Comparison of ENCODE assay signal across 8 mouse cellular contexts in genomic region chr16:22439499-22440177, GRCm38 (mm10). TPM values are rescaled to one million over a fixed set of nuclear protein-coding genes. Genes with fewer than 3 reads are reported as not detected.
DNase-seq lines count a peak whose midpoint lies in the region; ATAC-seq and TF ChIP-seq lines count a peak whose summit lies in the region.

Etv5 (minus strand) TSS chr16:22439719.

- peaks cover 70% of the 10 kb centered on the region for H3K4me1 ChIP-seq in forebrain, embryonic 10.5 days
- H3K4me1 ChIP-seq in heart, embryonic 15.5 days (replicated peaks): peaks cover 21% of the 10 kb centered on the region
- peaks cover 0 to 7% of the 10 kb centered on the region in 2 experiments; a peak in 2 of 4 replicates for H3K4me1 ChIP-seq in liver, embryonic 14.5 days (replicated peaks; ENCODE audit: control insufficient read depth in 2 of 2, insufficient read depth in 2 of 2, low read length in 1 of 2)
- H3K4me1 ChIP-seq in neural tube, embryonic 11.5 days (ENCODE audit: control insufficient read depth, insufficient read depth, low read length): peaks cover 8% of the 10 kb centered on the region
- H3K4me1 ChIP-seq in stomach, postnatal 0 days (replicated peaks; ENCODE audit: control insufficient read depth, insufficient read depth): peaks cover 2% of the 10 kb centered on the region; the same call in 1 of the 2 replicates

- peak; percentile 97 for ATAC-seq in heart, embryonic 15.5 days (replicated peaks; ENCODE audit: insufficient number of reproducible peaks, insufficient read depth, low FRiP score, low read depth)
- peak; percentile 99 for ATAC-seq in liver, embryonic 14.5 days (ENCODE audit: insufficient read depth)
- ATAC-seq in neural tube, embryonic 11.5 days (ENCODE audit: insufficient read depth, low FRiP score, low TSS enrichment): peak; percentile 99
- ATAC-seq in stomach, postnatal 0 days (ENCODE audit: low FRiP score, low TSS enrichment): peak; percentile 99

- peak within 1 kb of the TSS; percentile 99 for H3K4me2 ChIP-seq in heart, embryonic 15.5 days
- peak within 1 kb of the TSS; percentile 92 for H3K4me2 ChIP-seq in liver, embryonic 14.5 days (ENCODE audit: low read depth)
- peak within 1 kb of the TSS; percentile 99 for H3K4me2 ChIP-seq in neural tube, embryonic 11.5 days (ENCODE audit: low read depth)
- peak within 1 kb of the TSS; percentile 93 for H3K4me2 ChIP-seq in stomach, postnatal 0 days (replicated peaks; ENCODE audit: low read depth)

- under 1% methylated on average over 63 of the region's 63 CpGs for WGBS in forebrain, embryonic 10.5 days
- under 1% methylated on average over 63 of the region's 63 CpGs for whole genome bisulfite sequencing in heart, embryonic 15.5 days
- under 1% methylated on average over 63 of the region's 63 CpGs for WGBS in liver, embryonic 14.5 days (ENCODE audit: insufficient replicate concordance)
- WGBS in neural tube, embryonic 11.5 days: 0% methylated on average over 55 of the region's 63 CpGs
- under 1% methylated on average over 61 of the region's 63 CpGs for WGBS in stomach, postnatal 0 days

- H3K4me3 ChIP-seq in forebrain, embryonic 10.5 days: peak within 1 kb of the TSS; percentile 84
- peak within 1 kb of the TSS; percentile 97 for H3K4me3 ChIP-seq in heart, embryonic 15.5 days
- H3K4me3 ChIP-seq in liver, embryonic 14.5 days (ENCODE audit: insufficient read depth in 1 of 2, low read depth in 2 of 2, low read length in 2 of 2): peak within 1 kb of the TSS; percentile 69 to 77
- peak within 1 kb of the TSS; percentile 64 for H3K4me3 ChIP-seq in neural tube, embryonic 11.5 days (ENCODE audit: low read depth, low read length)
- peak within 1 kb of the TSS; percentile 78 for H3K4me3 ChIP-seq in stomach, postnatal 0 days (ENCODE audit: low read depth, low read length)

- TF ChIP-seq EP300 in liver, embryonic 14.5 days (IDR thresholded peaks at IDR 0.05; ENCODE audit: low read depth): no peak
- TF ChIP-seq EP300 in stomach, postnatal 0 days (optimal IDR thresholded peaks at IDR 0.05): no peak

- peak within 1 kb of the TSS; percentile 85 for H3K9ac ChIP-seq in heart, embryonic 15.5 days
- peak within 1 kb of the TSS; percentile 66 for H3K9ac ChIP-seq in liver, embryonic 14.5 days (replicated peaks)
- peak within 1 kb of the TSS; percentile 61 for H3K9ac ChIP-seq in neural tube, embryonic 11.5 days (ENCODE audit: low read length)
- peak within 1 kb of the TSS; percentile 79 for H3K9ac ChIP-seq in stomach, postnatal 0 days (ENCODE audit: low read length)

- DNase-seq in CD8-positive naive resting alpha-beta T cell, adult 2 months (ENCODE audit: low read depth in 2 of 2, low spot score in 2 of 2): peak; percentile 95 to 96
- DNase-seq in c-Kit-positive CD71-negative TER-119-negative erythroid progenitor cells, embryonic 14.5 days (ENCODE audit: low read depth): peak; percentile 95
- peak; percentile 98 for DNase-seq in forebrain, embryonic 10.5 days (ENCODE audit: extremely low spot score, low spot score)
- peak; percentile 98 to 100 for DNase-seq in kidney, postnatal 25 days
- DNase-seq in liver, embryonic 14.5 days (ENCODE audit: low read depth in 3 of 3, low spot score in 3 of 3): peak; percentile 95
- DNase-seq in neural tube, embryonic 11.5 days (ENCODE audit: low spot score): peak; percentile 99
- DNase-seq in stomach, postnatal 0 days (ENCODE audit: low spot score): peak; percentile 99

- peaks cover 8% of the 10 kb centered on the region; the same call in 1 of the 2 replicates for H3K36me3 ChIP-seq in forebrain, embryonic 10.5 days (replicated peaks)
- peaks cover 4% of the 10 kb centered on the region; the same call in 1 of the 2 replicates for H3K36me3 ChIP-seq in heart, embryonic 15.5 days
- no peaks in the 10 kb centered on the region for H3K36me3 ChIP-seq in liver, embryonic 14.5 days (replicated peaks; ENCODE audit: control insufficient read depth, insufficient read depth, low read depth)
- no peaks in the 10 kb centered on the region for H3K36me3 ChIP-seq in neural tube, embryonic 11.5 days (ENCODE audit: control insufficient read depth, insufficient read depth, low read length)
- no peaks in the 10 kb centered on the region for H3K36me3 ChIP-seq in stomach, postnatal 0 days (ENCODE audit: control insufficient read depth, insufficient read depth, low read length)

- H3K27ac ChIP-seq in forebrain, embryonic 10.5 days: peak within 1 kb of the TSS; percentile 90
- H3K27ac ChIP-seq in heart, embryonic 15.5 days: peak within 1 kb of the TSS; percentile 85
- H3K27ac ChIP-seq in liver, embryonic 14.5 days: no peak within 1 kb of the TSS
- H3K27ac ChIP-seq in neural tube, embryonic 11.5 days (ENCODE audit: low read depth, low read length): no peak within 1 kb of the TSS
- peak within 1 kb of the TSS; percentile 77 for H3K27ac ChIP-seq in stomach, postnatal 0 days (replicated peaks)

- no peak for TF ChIP-seq CTCF in liver, embryonic 14.5 days (IDR thresholded peaks at IDR 0.05; ENCODE audit: low read depth)
- TF ChIP-seq CTCF in stomach, postnatal 0 days (IDR thresholded peaks at IDR 0.05; ENCODE audit: low read depth): no peak

- H3K9me3 ChIP-seq in forebrain, embryonic 10.5 days: no peaks in the 10 kb centered on the region
- no peaks in the 10 kb centered on the region for H3K9me3 ChIP-seq in heart, embryonic 15.5 days (replicated peaks)
- H3K9me3 ChIP-seq in liver, embryonic 14.5 days (ENCODE audit: control insufficient read depth, low read length): no peaks in the 10 kb centered on the region
- H3K9me3 ChIP-seq in neural tube, embryonic 11.5 days (ENCODE audit: control insufficient read depth, low read length): no peaks in the 10 kb centered on the region
- H3K9me3 ChIP-seq in stomach, postnatal 0 days (ENCODE audit: control insufficient read depth, low read length): no peaks in the 10 kb centered on the region

- peaks cover 80% of the 10 kb centered on the region for H3K27me3 ChIP-seq in forebrain, embryonic 10.5 days (ENCODE audit: poor library complexity, severe bottlenecking)
- no peaks in the 10 kb centered on the region for H3K27me3 ChIP-seq in heart, embryonic 15.5 days
- H3K27me3 ChIP-seq in liver, embryonic 14.5 days (ENCODE audit: control insufficient read depth, insufficient read depth, low read length): peaks cover 24% of the 10 kb centered on the region
- peaks cover 14% of the 10 kb centered on the region for H3K27me3 ChIP-seq in neural tube, embryonic 11.5 days (ENCODE audit: control insufficient read depth, insufficient read depth, low read length)
- H3K27me3 ChIP-seq in stomach, postnatal 0 days (ENCODE audit: control insufficient read depth, insufficient read depth, low read length): no peaks in the 10 kb centered on the region

RNA-seq across cellular contexts. Expression of gene Etv5, which starts in this region (rescaled TPM):
- 34.5 and 45.8 TPM in 2 replicates for polyA plus RNA-seq in forebrain, embryonic 10.5 days (2016; fragmentation: Nextera tagmentation; extraction: Ambion mirVana)
- polyA plus RNA-seq in heart, embryonic 15.5 days (2015; fragmentation: Nextera tagmentation; extraction: Ambion mirVana): 15.9 and 26.8 TPM in 2 replicates
- polyA plus RNA-seq in liver, embryonic 14.5 days (2012; rRNA removed): 2.5 and 2.7 TPM in 2 replicates
- polyA plus RNA-seq in liver, embryonic 14.5 days (2014; fragmentation: Nextera tagmentation; extraction: Ambion mirVana): 2.6 and 3.4 TPM in 2 replicates
- polyA plus RNA-seq in neural tube, embryonic 11.5 days (2014; fragmentation: Nextera tagmentation; extraction: Ambion mirVana): 18.8 and 19.5 TPM in 2 replicates
- polyA plus RNA-seq in stomach, postnatal 0 days (2015; fragmentation: Nextera tagmentation; extraction: Ambion mirVana): 6.0 and 6.3 TPM in 2 replicates

Comparison
In these comparisons a context has a peak if more than half of its experiments do, and no peak if none do; other contexts are left out.
1. H3K27ac ChIP-seq: peak in forebrain, embryonic 10.5 days (single experiment), heart, embryonic 15.5 days (single experiment) and stomach, postnatal 0 days (single experiment); none in liver, embryonic 14.5 days (single experiment) and neural tube, embryonic 11.5 days (single experiment).
2. Peak in every context shown above with its lines, with median percentiles within 50 percentile points of each other: DNase-seq, H3K4me3 ChIP-seq, ATAC-seq, H3K4me2 ChIP-seq and H3K9ac ChIP-seq.